Comparison of ENCODE assay signal across 8 mouse cellular contexts in genomic region chr9:9583011-9583605, GRCm38 (mm10).
DNase-seq lines count a peak whose midpoint lies in the region; ATAC-seq lines count a peak whose summit lies in the region.

No protein-coding gene starts in this region.

- peak; percentile 26 for DNase-seq in adrenal gland, postnatal 14 days
- DNase-seq in adrenal gland, adult 8-10 months = no peak
- peak; percentile 27 for DNase-seq in ovary, postnatal 14 days (ENCODE audit: low spot score)
- no peak for DNase-seq in ovary, postnatal 10 days (ENCODE audit: low spot score)
- DNase-seq in layer of hippocampus, adult 9-11 months = peak; percentile 85
- peak; percentile 54 for DNase-seq in right cerebral cortex, postnatal 4 days
- DNase-seq in lung, adult 18-20 months = no peak

- WGBS in liver, embryonic 12.5 days (ENCODE audit: insufficient replicate concordance) = 46% methylated on average over 2 of the region's 2 CpGs

- no peak for ATAC-seq in liver, embryonic 12.5 days

- H3K4me3 ChIP-seq in liver, embryonic 12.5 days = no peak overlapping the region

- H3K4me1 ChIP-seq in liver, embryonic 12.5 days = no peaks in the 10 kb centered on the region

- no peaks in the 10 kb centered on the region for H3K9me3 ChIP-seq in liver, embryonic 12.5 days (replicated peaks)

- H3K27ac ChIP-seq in liver, embryonic 12.5 days = no peak overlapping the region

- no peak overlapping the region for H3K4me2 ChIP-seq in liver, embryonic 12.5 days

- no peaks in the 10 kb centered on the region for H3K36me3 ChIP-seq in liver, embryonic 12.5 days

- H3K27me3 ChIP-seq in liver, embryonic 12.5 days (replicated peaks) = no peaks in the 10 kb centered on the region

- no peak overlapping the region for H3K9ac ChIP-seq in liver, embryonic 12.5 days

Comparison
In these comparisons a context has a peak if more than half of its experiments do, and no peak if none do; other contexts are left out.
1. DNase-seq: peak in adrenal gland, postnatal 14 days (single experiment), ovary, postnatal 14 days (single experiment), layer of hippocampus, adult 9-11 months (single experiment) and right cerebral cortex, postnatal 4 days (single experiment); none in adrenal gland, adult 8-10 months (single experiment), ovary, postnatal 10 days (single experiment) and lung, adult 18-20 months (0 of 2).